Mouse (Mus musculus): Measurements from ENCODE around the gene Dab1.

Dab1 gene

DNA sequence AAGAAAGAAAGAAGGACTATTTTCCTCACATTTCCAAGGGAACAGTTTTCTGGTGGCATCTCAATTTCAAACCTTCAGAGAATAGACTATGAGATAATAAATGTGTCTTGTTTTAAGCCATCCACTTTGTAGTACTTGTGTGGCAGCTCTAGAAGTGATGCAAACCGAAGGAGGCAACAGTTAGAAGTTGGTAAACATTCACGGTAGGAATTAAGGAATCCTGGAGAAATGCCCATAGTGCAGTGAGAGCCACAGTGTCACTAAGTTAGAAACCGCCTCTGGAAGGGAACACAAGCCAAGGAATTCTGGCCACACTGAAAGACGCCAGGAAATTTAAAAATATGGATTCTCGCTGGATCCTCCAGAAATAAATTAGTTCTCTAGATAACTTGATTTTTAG, 502.8 kb downstream of the Dab1 start:
- DNase-seq: no peak

DNA sequence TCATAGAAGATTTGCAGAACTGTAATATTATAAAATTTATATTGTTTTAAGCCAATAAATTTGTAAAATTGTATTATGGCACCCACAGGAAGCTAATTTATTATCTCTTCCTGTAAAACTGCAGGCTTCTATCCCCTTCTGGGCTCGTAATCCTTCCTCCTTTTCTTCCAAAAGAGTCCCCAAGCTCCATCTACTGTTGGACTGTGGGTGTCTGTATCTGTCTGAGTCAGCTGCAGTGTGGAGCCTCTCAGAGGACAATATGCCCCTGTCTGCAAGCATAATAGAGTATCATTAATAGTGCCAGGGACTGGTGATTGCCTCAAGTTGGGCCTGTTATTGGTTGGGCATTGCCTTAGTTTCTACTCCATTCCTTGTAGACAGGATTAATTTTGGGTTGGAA, 503.2 kb downstream of the Dab1 start:
- no peak for DNase-seq

- DNase-seq: no peak
Measured at GRCm38 (mm10) chr4:104153637-104154036, 534.5 kb downstream of the Dab1 start.

DNA sequence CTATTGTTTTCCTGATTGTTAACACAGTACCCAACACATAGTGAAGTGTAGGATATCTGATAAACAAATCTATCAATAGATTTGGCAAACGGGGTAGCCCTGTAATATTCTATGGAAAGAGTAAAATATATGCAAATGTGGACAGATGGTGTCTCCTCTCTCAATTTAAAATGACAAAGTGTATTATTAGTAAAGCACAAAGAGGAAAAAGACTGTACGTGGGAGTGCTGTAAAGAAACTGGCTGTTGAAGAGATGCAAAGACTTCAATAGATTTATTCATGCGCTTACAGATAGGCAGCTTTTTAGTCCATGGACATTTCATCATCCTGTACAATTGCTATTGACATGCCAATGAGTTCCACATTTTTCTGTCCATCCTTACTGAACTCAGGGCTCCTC, 558.9 kb downstream of the Dab1 start:
- no peak for DNase-seq

DNA sequence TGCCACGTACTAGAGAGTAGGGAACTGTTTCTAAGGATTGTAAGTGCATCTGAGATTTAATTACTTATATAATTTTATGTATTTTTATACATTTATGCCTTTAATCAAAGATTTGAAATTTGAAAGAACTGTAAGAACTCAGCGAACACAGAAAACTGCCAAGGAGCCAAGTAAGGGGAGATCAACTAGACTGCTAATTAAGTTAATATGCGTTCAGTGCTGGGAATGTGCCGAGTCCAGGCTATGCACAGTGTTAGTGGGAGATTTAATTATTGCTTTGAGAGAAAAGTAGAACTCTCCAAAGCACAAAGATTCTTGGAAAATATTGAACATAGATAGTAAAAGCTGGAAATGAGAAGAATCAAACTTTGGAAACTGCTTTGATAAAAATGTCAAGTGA, 567.2 kb downstream of the Dab1 start:
- DNase-seq: no peak

DNA sequence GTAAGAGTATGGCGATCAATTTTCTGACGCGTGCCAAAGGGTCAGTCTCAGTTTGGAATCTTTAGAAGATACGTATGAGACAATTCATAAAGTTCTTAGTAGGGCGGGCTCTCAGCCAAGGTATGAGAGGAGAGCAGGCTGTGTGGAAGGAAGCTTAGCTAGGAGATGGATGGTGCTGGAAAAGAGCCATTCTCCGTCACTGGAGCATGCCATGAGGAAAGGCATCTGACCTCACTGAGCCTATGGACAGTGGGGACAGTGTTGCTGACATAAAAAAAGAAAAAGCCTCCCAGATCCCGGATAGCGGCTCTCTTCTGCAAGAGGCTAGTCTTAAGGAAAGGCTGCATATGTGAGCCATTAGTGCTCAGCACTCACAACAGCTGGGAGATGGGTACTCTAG, 579.5 kb downstream of the Dab1 start:
- no peak for DNase-seq

GRCm38 (mm10) chr4:104201686-104202085, 582.5 kb downstream of the Dab1 start:
- no peak for DNase-seq

GRCm38 (mm10) chr4:104204047-104204446, 584.9 kb downstream of the Dab1 start:
- no peak for DNase-seq

- DNase-seq: no peak
Measured at GRCm38 (mm10) chr4:104206639-104207038, 587.5 kb downstream of the Dab1 start.

DNA sequence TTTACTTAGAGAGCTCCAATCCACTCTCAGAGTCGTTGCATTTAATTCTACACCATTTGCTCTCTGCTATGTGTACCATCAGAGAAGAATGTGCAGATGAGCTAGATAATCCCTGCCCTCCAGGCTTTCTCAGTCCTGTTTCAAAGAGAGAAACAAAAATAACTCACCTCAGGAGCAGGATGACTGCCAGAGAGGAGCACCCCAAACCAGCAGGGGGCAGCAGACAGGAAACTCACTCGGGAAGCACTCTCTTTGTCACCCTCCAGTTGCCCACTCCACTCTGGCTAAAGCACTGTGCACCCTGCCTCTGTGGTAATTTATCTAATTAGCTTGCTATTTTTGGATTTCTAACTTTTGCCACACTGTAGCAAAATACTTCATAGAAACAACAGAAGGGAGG, 589.9 kb downstream of the Dab1 start:
- peak; percentile 54 for DNase-seq

DNA sequence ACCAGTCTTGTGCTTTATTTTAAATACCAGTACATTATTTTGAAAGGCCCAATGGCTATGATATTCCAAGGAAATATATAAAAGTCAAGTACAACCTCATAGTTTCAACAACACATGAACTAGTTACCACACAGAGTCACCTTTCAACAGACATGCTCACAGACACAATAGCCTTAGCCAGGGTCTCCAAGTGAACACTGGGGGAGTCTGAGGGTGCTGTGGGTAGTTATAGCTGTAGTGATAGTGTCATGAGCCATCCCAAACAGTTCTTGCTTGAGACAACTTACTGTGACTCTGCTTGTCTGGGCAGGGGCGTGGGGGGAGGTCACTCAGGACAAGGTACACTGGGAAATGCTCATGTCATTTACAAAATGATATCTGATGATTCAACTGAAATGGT, 591.6 kb downstream of the Dab1 start:
- no peak for DNase-seq

GRCm38 (mm10) chr4:104211531-104212455, 592.6 kb downstream of the Dab1 start:
- DNase-seq: no peak

- DNase-seq: no peak
Measured at GRCm38 (mm10) chr4:104214724-104215123, 595.6 kb downstream of the Dab1 start.

- DNase-seq: no peak
Measured at GRCm38 (mm10) chr4:104217336-104217735, 598.2 kb downstream of the Dab1 start.

- DNase-seq: no peak
Measured at GRCm38 (mm10) chr4:104218765-104219164, 599.6 kb downstream of the Dab1 start.

DNA sequence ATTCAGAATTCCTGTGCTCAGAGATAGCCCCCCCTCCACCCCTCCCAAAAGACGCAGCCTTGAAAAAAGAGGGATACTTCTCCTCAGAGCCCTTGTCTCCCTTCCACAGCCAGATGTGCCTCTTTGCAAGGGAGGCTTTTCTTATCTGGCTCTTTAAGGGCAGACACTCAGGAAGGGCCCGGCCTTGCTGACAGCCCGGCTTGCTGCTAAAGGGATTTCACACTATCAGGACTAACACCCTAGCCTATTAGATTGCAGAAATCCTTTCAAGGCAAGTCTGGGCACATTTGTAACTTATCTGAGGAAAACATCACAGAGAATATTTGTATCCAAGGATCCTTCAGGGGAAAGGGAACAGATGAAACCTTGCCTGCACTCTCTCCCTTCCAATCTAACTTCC, 600.9 kb downstream of the Dab1 start:
- no peak for DNase-seq

GRCm38 (mm10) chr4:104229296-104229695, 610.1 kb downstream of the Dab1 start:
- DNase-seq: no peak

DNA sequence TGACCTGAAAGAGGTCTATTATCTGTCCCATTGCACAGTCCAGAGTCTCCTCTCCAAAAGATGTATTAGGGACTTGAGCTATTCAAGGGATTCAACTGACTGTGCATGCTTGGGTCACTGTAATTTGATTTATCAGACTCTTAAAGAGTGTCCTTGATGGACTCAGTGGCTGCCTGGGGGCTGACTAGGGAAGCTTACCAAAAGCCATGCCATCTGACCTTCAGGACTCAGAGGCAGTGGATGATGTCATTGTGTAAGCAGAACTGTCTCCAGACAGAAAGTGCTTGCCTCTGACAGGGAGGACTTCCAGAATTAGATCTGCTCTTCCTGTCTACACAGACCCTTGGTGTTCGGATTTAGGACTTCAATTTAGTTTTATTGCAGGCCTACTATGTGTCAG, 627.3 kb downstream of the Dab1 start:
- DNase-seq: peak; percentile 32

DNA sequence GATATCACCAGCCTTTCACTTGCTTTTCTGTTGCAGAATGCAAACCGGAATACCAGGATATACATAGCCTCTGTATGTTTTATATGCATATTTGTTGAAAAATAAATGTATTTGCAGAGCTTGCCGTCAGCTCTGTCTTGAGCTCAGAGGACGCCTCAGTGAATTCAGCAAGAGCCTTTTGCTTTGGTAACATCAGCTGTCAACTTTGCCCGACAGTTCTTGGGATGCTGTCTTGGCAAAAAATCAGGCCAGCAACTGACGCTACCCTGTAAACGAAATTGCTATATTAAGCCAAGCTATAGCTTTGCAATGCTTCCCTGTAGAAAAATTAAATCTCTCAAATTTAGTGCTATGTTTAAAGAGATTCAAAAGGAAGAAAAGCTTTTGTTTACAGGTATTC, 630.3 kb downstream of the Dab1 start:
- no peak for DNase-seq

GRCm38 (mm10) chr4:104257776-104258175, 638.6 kb downstream of the Dab1 start:
- DNase-seq: no peak

GRCm38 (mm10) chr4:104269422-104270172, 650.4 kb downstream of the Dab1 start:
- no peak for DNase-seq

DNA sequence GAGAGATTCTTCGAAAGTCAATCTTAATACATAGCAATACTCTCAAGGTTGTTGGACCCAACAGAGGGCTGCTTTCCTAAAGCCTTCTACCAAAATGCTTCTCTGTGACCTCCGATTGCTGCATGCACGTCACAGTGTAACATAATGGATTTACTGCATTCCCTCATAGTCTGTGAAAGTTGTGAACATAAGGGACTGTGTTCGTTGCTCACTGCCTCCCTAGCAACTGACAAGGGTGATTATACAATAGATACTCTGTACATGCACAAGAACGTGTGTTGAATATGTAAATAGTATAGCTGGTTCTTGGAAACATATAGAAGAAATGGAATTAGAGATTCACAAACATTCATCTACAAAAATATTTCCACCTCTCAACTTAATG, 651.0 kb downstream of the Dab1 start:
- DNase-seq: no peak

DNA sequence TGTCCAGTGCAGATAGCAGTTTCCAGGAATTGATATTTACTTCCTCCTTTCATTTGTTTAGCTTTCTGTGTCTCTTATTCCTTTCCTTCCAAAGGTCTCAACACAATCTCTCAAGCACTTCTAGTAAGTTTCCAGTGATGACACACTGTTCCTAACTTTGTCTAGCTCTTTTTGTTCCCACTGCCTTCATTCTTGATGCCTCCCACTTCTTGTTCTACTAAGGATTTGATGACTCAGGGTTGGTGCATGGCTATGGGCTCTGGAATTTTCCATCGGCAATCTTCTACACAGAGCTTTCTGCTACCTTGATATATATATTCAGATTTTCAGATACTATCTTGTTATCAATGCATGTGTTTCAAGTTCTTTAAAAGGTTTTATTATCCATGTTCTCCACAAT, 656.1 kb downstream of the Dab1 start:
- DNase-seq: no peak

DNA sequence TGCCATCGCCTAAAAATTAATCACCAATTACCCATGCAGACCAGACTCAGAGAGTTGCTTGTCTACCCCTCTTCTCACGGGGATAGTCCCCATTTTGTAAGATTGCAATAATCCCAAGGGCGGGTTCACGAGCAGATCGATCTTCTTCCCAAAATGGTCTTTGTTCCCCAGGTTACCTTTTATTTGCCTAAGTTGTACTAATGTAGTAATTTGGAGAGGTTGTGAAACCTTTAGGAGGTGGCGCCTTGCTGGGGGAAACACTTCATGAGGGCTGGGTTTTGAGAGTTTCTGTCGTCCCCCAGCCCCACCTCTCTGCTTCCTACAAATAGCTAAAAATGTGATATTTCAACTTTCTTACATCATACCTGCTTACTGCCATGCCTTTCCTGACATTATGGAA, 657.8 kb downstream of the Dab1 start:
- DNase-seq: no peak

All from embryo, embryonic 11 days (tissue).